7 mouse cellular contexts compared by ENCODE assay signal in genomic region chr3:90465686-90466310, GRCm38 (mm10). TPM values are rescaled to one million over a fixed set of nuclear protein-coding genes. Genes with fewer than 3 reads are reported as not detected.
DNase-seq lines count a peak whose midpoint lies in the region; ATAC-seq and TF ChIP-seq lines count a peak whose summit lies in the region.

TSS of gene Npr1 (minus strand) at chr3:90465866.

- intact Hi-C loops in gastrocnemius, postnatal 36 days (cut with DNase I) = loop anchor here (1.0 to 5.0 kb wide), 2 partner anchors 53 to 243 kb away; no protein-coding TSS in a partner anchor

- peaks cover 7% of the 10 kb centered on the region; the same call in 1 of the 2 replicates for H3K4me1 ChIP-seq in brown adipose tissue, adult 24 weeks (ENCODE audit: control insufficient read depth, insufficient read depth, insufficient read length, low read length)
- H3K4me1 ChIP-seq in hindbrain, postnatal 0 days (ENCODE audit: insufficient read depth, low read length) = no peaks in the 10 kb centered on the region
- peaks cover 7% of the 10 kb centered on the region for H3K4me1 ChIP-seq in liver, embryonic 11.5 days (replicated peaks; ENCODE audit: control insufficient read depth, insufficient read depth, low read length)
- 0 out of 2 replicates have a peak, but pooled peaks cover 4% of the 10 kb centered on the region for H3K4me1 ChIP-seq in midbrain, postnatal 0 days (ENCODE audit: insufficient read depth, low read length)

- H3K27ac ChIP-seq in brown adipose tissue, adult 24 weeks (replicated peaks; ENCODE audit: low read depth, low read length) = peak within 1 kb of the TSS; percentile 86
- H3K27ac ChIP-seq in hindbrain, postnatal 0 days = no peak within 1 kb of the TSS
- H3K27ac ChIP-seq in liver, embryonic 11.5 days (ENCODE audit: low read depth, low read length) = no peak within 1 kb of the TSS
- no peak within 1 kb of the TSS for H3K27ac ChIP-seq in midbrain, postnatal 0 days (ENCODE audit: low read depth, low read length)

- WGBS in hindbrain, postnatal 0 days = 0% methylated on average over 26 of the region's 49 CpGs
- WGBS in liver, embryonic 11.5 days = under 1% methylated on average over 29 of the region's 49 CpGs
- WGBS in midbrain, postnatal 0 days = under 1% methylated on average over 30 of the region's 49 CpGs

- peaks cover 3% of the 10 kb centered on the region for H3K27me3 ChIP-seq in hindbrain, postnatal 0 days (ENCODE audit: insufficient read depth, low read length)
- peaks cover 46% of the 10 kb centered on the region for H3K27me3 ChIP-seq in liver, embryonic 11.5 days (replicated peaks; ENCODE audit: control insufficient read depth, insufficient read depth, low read length)
- peaks cover 32% of the 10 kb centered on the region for H3K27me3 ChIP-seq in midbrain, postnatal 0 days (ENCODE audit: insufficient read depth, low read length)

- no peak for TF ChIP-seq CTCF in hindbrain, postnatal 0 days (IDR thresholded peaks at IDR 0.05; ENCODE audit: low read depth)
- TF ChIP-seq CTCF in midbrain, postnatal 0 days (IDR thresholded peaks at IDR 0.05) = no peak

- peak within 1 kb of the TSS; percentile 96 for H3K4me2 ChIP-seq in hindbrain, postnatal 0 days (ENCODE audit: low read depth, low read length)
- peak within 1 kb of the TSS; percentile 83 for H3K4me2 ChIP-seq in liver, embryonic 11.5 days
- H3K4me2 ChIP-seq in midbrain, postnatal 0 days (ENCODE audit: low read depth, low read length, poor library complexity, severe bottlenecking) = peak within 1 kb of the TSS; percentile 98

- DNase-seq in R1 (ENCODE audit: low read depth, low spot score) (peak; percentile 73), adipocyte (ENCODE audit: low spot score) (no peak)
- DNase-seq in gastrocnemius, postnatal 36 days = peak; percentile 43 to 47
- DNase-seq in hindbrain, postnatal 0 days (ENCODE audit: low spot score) = no peak
- DNase-seq in liver, embryonic 11.5 days (ENCODE audit: low spot score) = peak; percentile 54
- no peak for DNase-seq in midbrain, postnatal 0 days (ENCODE audit: low spot score)

- ATAC-seq in hindbrain, postnatal 0 days = peak; percentile 41
- peak; percentile 56 for ATAC-seq in liver, embryonic 11.5 days (replicated peaks; ENCODE audit: low FRiP score)
- ATAC-seq in midbrain, postnatal 0 days (ENCODE audit: low FRiP score) = peak; percentile 51; the same call in 1 of the 2 replicates

- no peaks in the 10 kb centered on the region for H3K36me3 ChIP-seq in hindbrain, postnatal 0 days (ENCODE audit: insufficient read depth, low read length)
- H3K36me3 ChIP-seq in liver, embryonic 11.5 days (ENCODE audit: control insufficient read depth, insufficient read depth, low read length) = no peaks in the 10 kb centered on the region
- no peaks in the 10 kb centered on the region for H3K36me3 ChIP-seq in midbrain, postnatal 0 days (ENCODE audit: insufficient read depth, low read length)

- H3K4me3 ChIP-seq in brown adipose tissue, adult 24 weeks (ENCODE audit: insufficient read depth, low read depth, low read length) = peak within 1 kb of the TSS; percentile 86
- peak within 1 kb of the TSS; percentile 56 for H3K4me3 ChIP-seq in hindbrain, postnatal 0 days (ENCODE audit: low read length)
- peak within 1 kb of the TSS; percentile 52 for H3K4me3 ChIP-seq in liver, embryonic 11.5 days (ENCODE audit: low read depth, low read length)
- H3K4me3 ChIP-seq in midbrain, postnatal 0 days (ENCODE audit: low read depth, low read length) = peak within 1 kb of the TSS; percentile 61

- no peaks in the 10 kb centered on the region for H3K9me3 ChIP-seq in hindbrain, postnatal 0 days (ENCODE audit: low read length)
- H3K9me3 ChIP-seq in liver, embryonic 11.5 days (ENCODE audit: control insufficient read depth, low read length) = no peaks in the 10 kb centered on the region
- H3K9me3 ChIP-seq in midbrain, postnatal 0 days (ENCODE audit: low read length) = no peaks in the 10 kb centered on the region

- H3K9ac ChIP-seq in hindbrain, postnatal 0 days (replicated peaks; ENCODE audit: low read length) = peak within 1 kb of the TSS; percentile 49
- H3K9ac ChIP-seq in liver, embryonic 11.5 days (ENCODE audit: low read depth, low read length) = peak within 1 kb of the TSS; percentile 41
- H3K9ac ChIP-seq in midbrain, postnatal 0 days (replicated peaks; ENCODE audit: low read length, poor library complexity, severe bottlenecking) = peak within 1 kb of the TSS; percentile 37

RNA-seq across cellular contexts. Expression of gene Npr1, which starts in this region (rescaled TPM):
- polyA plus RNA-seq in brown adipose tissue, adult 24 weeks (2012; ENCODE audit: insufficient read depth, insufficient read length, missing spikeins) = 18.0 and 27.9 TPM in 2 replicates
- 1 to 10 TPM; 5.7 to 6.1 TPM for total RNA-seq in gastrocnemius, postnatal 36 days (2021)
- total RNA-seq in hindbrain, postnatal 0 days (2014; rRNA removed) = 3.5 and 6.2 TPM in 2 replicates
- 2.8 TPM in 2 replicates for polyA plus RNA-seq in hindbrain, postnatal 0 days (2015; fragmentation: Nextera tagmentation; extraction: Ambion mirVana)
- 8.0 and 9.2 TPM in 2 replicates for polyA plus RNA-seq in liver, embryonic 11.5 days (2014; fragmentation: Nextera tagmentation; extraction: Ambion mirVana)
- 4.0 and 4.1 TPM in 2 replicates for total RNA-seq in midbrain, postnatal 0 days (2014; rRNA removed)
- polyA plus RNA-seq in midbrain, postnatal 0 days (2015; fragmentation: Nextera tagmentation; extraction: Ambion mirVana) = 1.5 and 2.0 TPM in 2 replicates

Comparison
In these comparisons a context has a peak if more than half of its experiments do, and no peak if none do; other contexts are left out.
1. DNase-seq: peak in R1 (single experiment), gastrocnemius, postnatal 36 days (2 of 2) and liver, embryonic 11.5 days (single experiment); none in hindbrain, postnatal 0 days (single experiment), midbrain, postnatal 0 days (single experiment) and adipocyte (single experiment).
2. Peak in every context shown above with its lines, with median percentiles within 50 percentile points of each other: H3K4me3 ChIP-seq, ATAC-seq, H3K4me2 ChIP-seq and H3K9ac ChIP-seq.